Mouse (Mus musculus) cerebellum, postnatal 36 days (tissue): ENCODE data around the gene Dpp6.

ENCODE experiments used
- DNase-seq, 2 experiments: peaks; one replicate each; pipeline ENCODE4 v3.0.0; 2021 to 2022; ENCODE audit warnings: mixed read lengths in 2 of 2

Dpp6 gene

GRCm38 (mm10) chr5:27203131-27203530 is 386.1 kb downstream of the Dpp6 start:
- DNase-seq = peak; percentile 54 to 59

GRCm38 (mm10) chr5:27204721-27205120 is 387.7 kb downstream of the Dpp6 start:
- DNase-seq = no peak

GRCm38 (mm10) chr5:27205754-27206153 is 388.8 kb downstream of the Dpp6 start:
- DNase-seq = no peak

- no peak for DNase-seq
Observed at GRCm38 (mm10) chr5:27206213-27206612, 389.2 kb downstream of the Dpp6 start.

GRCm38 (mm10) chr5:27220116-27220515 is 403.1 kb downstream of the Dpp6 start:
- DNase-seq = no peak

GRCm38 (mm10) chr5:27242078-27242477 is 425.1 kb downstream of the Dpp6 start:
- no peak for DNase-seq

GRCm38 (mm10) chr5:27243226-27243625 is 426.2 kb downstream of the Dpp6 start:
- DNase-seq = no peak

GRCm38 (mm10) chr5:27247793-27248192 is 430.8 kb downstream of the Dpp6 start:
- DNase-seq = peak in 1 of 2 experiments; percentile 25

- no peak for DNase-seq
Observed at GRCm38 (mm10) chr5:27248685-27249084, 431.7 kb downstream of the Dpp6 start.

- peak in 1 of 2 experiments; percentile 30 for DNase-seq
Observed at GRCm38 (mm10) chr5:27249951-27250350, 432.9 kb downstream of the Dpp6 start.

- DNase-seq = no peak
Observed at GRCm38 (mm10) chr5:27250906-27251305, 433.9 kb downstream of the Dpp6 start.

GRCm38 (mm10) chr5:27251361-27251760 is 434.4 kb downstream of the Dpp6 start:
- no peak for DNase-seq

- no peak for DNase-seq
Observed at GRCm38 (mm10) chr5:27255247-27255646, 438.2 kb downstream of the Dpp6 start.

- peak in 1 of 2 experiments; percentile 35 for DNase-seq
Observed at GRCm38 (mm10) chr5:27258636-27259035, 441.6 kb downstream of the Dpp6 start.

GRCm38 (mm10) chr5:27261746-27262727 is 445.0 kb downstream of the Dpp6 start:
- peak; percentile 64 to 71 for DNase-seq

GRCm38 (mm10) chr5:27262751-27263150 is 445.7 kb downstream of the Dpp6 start:
- peak; percentile 25 to 51 for DNase-seq

- no peak for DNase-seq
Observed at GRCm38 (mm10) chr5:27265281-27265680, 448.3 kb downstream of the Dpp6 start.

GRCm38 (mm10) chr5:27271336-27271735 is 454.3 kb downstream of the Dpp6 start:
- peak; percentile 53 to 60 for DNase-seq

GRCm38 (mm10) chr5:27274781-27275395 is 457.9 kb downstream of the Dpp6 start:
- DNase-seq = no peak

GRCm38 (mm10) chr5:27275871-27276270 is 458.9 kb downstream of the Dpp6 start:
- no peak for DNase-seq

- DNase-seq = no peak
Observed at GRCm38 (mm10) chr5:27278120-27278645, 461.2 kb downstream of the Dpp6 start.

- no peak for DNase-seq
Observed at GRCm38 (mm10) chr5:27286876-27287275, 469.9 kb downstream of the Dpp6 start.

GRCm38 (mm10) chr5:27291378-27291777 is 474.4 kb downstream of the Dpp6 start:
- DNase-seq = no peak

- no peak for DNase-seq
Observed at GRCm38 (mm10) chr5:27292236-27292635, 475.2 kb downstream of the Dpp6 start.
